Mouse (Mus musculus): ENCODE measurements around the gene Dgcr2. TPM values are rescaled to one million over a fixed set of nuclear protein-coding genes. Genes with fewer than 3 reads are reported as not detected.
A peak's percentile ranks its signal among the peaks of the same experiment; 100 is the strongest.

Gene Dgcr2
- polyA plus RNA-seq, 1 experiment from 2014 or later, result 75.2 TPM

- no peak for DNase-seq (ENCODE audit: low read depth, low spot score)
- in situ Hi-C loops (cut with MboI; ENCODE audit: low pct_unique_long_range_greater_than_20kb), result no loop called here
- no peak for ATAC-seq
- no peak for TF ChIP-seq CTCF (IDR thresholded peaks at IDR 0.05)
- POLR2A ChIA-PET, result no interaction called here
- H3K27me3 ChIP-seq, result no peaks in the 10 kb centered on the region
- CTCF ChIA-PET, result interaction anchor here (0.7 to 1.7 kb wide), 2 partner anchors 9 to 11 kb away, joined by 3 to 5 read pairs; no protein-coding TSS in a partner anchor
Measured at GRCm38 (mm10) chr16:17853263-17853662, 45.1 kb downstream of the Dgcr2 start.

- in situ Hi-C loops (cut with MboI; ENCODE audit: low pct_unique_long_range_greater_than_20kb), result no loop called here
- ChIA-PET CTCF (interaction anchor here (1.7 to 6.7 kb wide), 4 partner anchors 8 to 124 kb away, joined by 3 to 45 read pairs (median 16); no protein-coding TSS in a partner anchor), POLR2A (no interaction called here)
- ATAC-seq (no peak), DNase-seq (ENCODE audit: low read depth, low spot score) (no peak)
- H3K27me3 ChIP-seq, result no peaks in the 10 kb centered on the region
- no peak for TF ChIP-seq CTCF (IDR thresholded peaks at IDR 0.05)
Measured at GRCm38 (mm10) chr16:17851860-17852259, 46.5 kb downstream of the Dgcr2 start.

GRCm38 (mm10) chr16:17851331-17851730 is 47.0 kb downstream of the Dgcr2 start:
- no peak for ATAC-seq
- CTCF ChIA-PET, result interaction anchor here (0.9 to 6.7 kb wide), 5 partner anchors 7 to 123 kb away, joined by 3 to 45 read pairs (median 7); partner anchors contain the start of gene Car15
- in situ Hi-C loops (cut with MboI; ENCODE audit: low pct_unique_long_range_greater_than_20kb), result no loop called here

GRCm38 (mm10) chr16:17849486-17849885 is 48.9 kb downstream of the Dgcr2 start:
- H3K27me3 ChIP-seq, result no peaks in the 10 kb centered on the region
- in situ Hi-C loops (cut with MboI; ENCODE audit: low pct_unique_long_range_greater_than_20kb), result no loop called here
- POLR2A ChIA-PET, result interaction anchor here (0.6 to 1.1 kb wide), 4 partner anchors 13 to 105 kb away, joined by 3 to 4 read pairs (median 4); no protein-coding TSS in a partner anchor
- CTCF ChIA-PET, result interaction anchor here (0.9 to 6.7 kb wide), 23 partner anchors 8 to 200 kb away, joined by 3 to 45 read pairs (median 5); partner anchors contain the start of genes Car15, Klhl22 and Med15
- DNase-seq (ENCODE audit: low read depth, low spot score), result no peak
- no peak for TF ChIP-seq CTCF (IDR thresholded peaks at IDR 0.05)
- ATAC-seq, result no peak

More at GRCm38 (mm10) chr16:17851331-17851730, 47.0 kb downstream of the Dgcr2 start:
- H3K27me3 ChIP-seq, result no peaks in the 10 kb centered on the region
- no peak for TF ChIP-seq CTCF (IDR thresholded peaks at IDR 0.05)
- POLR2A ChIA-PET, result no interaction called here
- DNase-seq (ENCODE audit: low read depth, low spot score), result no peak

GRCm38 (mm10) chr16:17848928-17849327 is 49.4 kb downstream of the Dgcr2 start:
- DNase-seq (ENCODE audit: low read depth, low spot score) (no peak), ATAC-seq (peak; percentile 47)
- ChIA-PET POLR2A (interaction anchor here (0.8 to 1.1 kb wide), 2 partner anchors 37 to 105 kb away, joined by 3 to 4 read pairs; no protein-coding TSS in a partner anchor), CTCF (interaction anchor here (0.9 to 6.7 kb wide), 22 partner anchors 8 to 200 kb away, joined by 3 to 45 read pairs (median 5); partner anchors contain the start of genes Car15, Klhl22 and Med15)
- no peak for TF ChIP-seq CTCF (IDR thresholded peaks at IDR 0.05)
- in situ Hi-C loops (cut with MboI; ENCODE audit: low pct_unique_long_range_greater_than_20kb), result no loop called here
- H3K27me3 ChIP-seq, result no peaks in the 10 kb centered on the region

GRCm38 (mm10) chr16:17848431-17848830 is 49.9 kb downstream of the Dgcr2 start:
- POLR2A ChIA-PET, result interaction anchor here (0.8 to 1.1 kb wide), 2 partner anchors 36 to 104 kb away, joined by 3 to 4 read pairs; no protein-coding TSS in a partner anchor
- ATAC-seq (no peak), DNase-seq (ENCODE audit: low read depth, low spot score) (no peak)
- TF ChIP-seq CTCF (IDR thresholded peaks at IDR 0.05), result no peak
- CTCF ChIA-PET, result interaction anchor here (1.0 to 6.7 kb wide), 15 partner anchors 14 to 199 kb away, joined by 3 to 45 read pairs (median 5); partner anchors contain the start of gene Klhl22
- in situ Hi-C loops (cut with MboI; ENCODE audit: low pct_unique_long_range_greater_than_20kb), result no loop called here
- H3K27me3 ChIP-seq, result no peaks in the 10 kb centered on the region

- H3K27me3 ChIP-seq, result no peaks in the 10 kb centered on the region
- in situ Hi-C loops (cut with MboI; ENCODE audit: low pct_unique_long_range_greater_than_20kb), result loop anchor here (5.0 kb wide), 1 partner anchor 117 kb away; no protein-coding TSS in a partner anchor
Measured at GRCm38 (mm10) chr16:17843701-17844365, 54.5 kb downstream of the Dgcr2 start.

GRCm38 (mm10) chr16:17842437-17842836 is 55.9 kb downstream of the Dgcr2 start:
- no peak for TF ChIP-seq CTCF (IDR thresholded peaks at IDR 0.05)

More at GRCm38 (mm10) chr16:17843701-17844365, 54.5 kb downstream of the Dgcr2 start:
- DNase-seq (ENCODE audit: low read depth, low spot score) (no peak), ATAC-seq (no peak)
- CTCF ChIA-PET, result interaction anchor here (0.9 kb wide), 1 partner anchor 8 kb away, joined by 3 read pairs; no protein-coding TSS in a partner anchor
- POLR2A ChIA-PET, result no interaction called here
- no peak for TF ChIP-seq CTCF (IDR thresholded peaks at IDR 0.05)

GRCm38 (mm10) chr16:17839976-17840375 is 58.4 kb downstream of the Dgcr2 start:
- ChIA-PET POLR2A (no interaction called here), CTCF (interaction anchor here (2.2 kb wide), 1 partner anchor 10 kb away, joined by 7 read pairs; no protein-coding TSS in a partner anchor)
- ATAC-seq (no peak), DNase-seq (ENCODE audit: low read depth, low spot score) (no peak)
- peaks cover 1% of the 10 kb centered on the region for H3K27me3 ChIP-seq
- in situ Hi-C loops (cut with MboI; ENCODE audit: low pct_unique_long_range_greater_than_20kb), result loop anchor here (5.0 kb wide), 1 partner anchor 113 kb away; no protein-coding TSS in a partner anchor
- TF ChIP-seq CTCF (IDR thresholded peaks at IDR 0.05), result no peak

More at GRCm38 (mm10) chr16:17842437-17842836, 55.9 kb downstream of the Dgcr2 start:
- in situ Hi-C loops (cut with MboI; ENCODE audit: low pct_unique_long_range_greater_than_20kb), result loop anchor here (5.0 kb wide), 1 partner anchor 115 kb away; no protein-coding TSS in a partner anchor
- DNase-seq (ENCODE audit: low read depth, low spot score) (no peak), ATAC-seq (no peak)
- CTCF ChIA-PET, result no interaction called here
- POLR2A ChIA-PET, result no interaction called here
- no peaks in the 10 kb centered on the region for H3K27me3 ChIP-seq

GRCm38 (mm10) chr16:17838051-17838450 is 60.3 kb downstream of the Dgcr2 start, which contains the start of gene Car15:
Gene Car15, minus strand, starts transcription at chr16:17838364.
- in situ Hi-C loops (cut with MboI; ENCODE audit: low pct_unique_long_range_greater_than_20kb), result no loop called here
- ChIA-PET POLR2A (no interaction called here), CTCF (interaction anchor here (1.2 to 2.2 kb wide), 2 partner anchors 12 to 13 kb away, joined by 4 to 7 read pairs; no protein-coding TSS in a partner anchor)
- H3K27me3 ChIP-seq, result peaks cover 12% of the 10 kb centered on the region
- no peak for TF ChIP-seq CTCF (IDR thresholded peaks at IDR 0.05)
- ATAC-seq (no peak), DNase-seq (ENCODE audit: low read depth, low spot score) (no peak)

Measured in Patski (cell line).